Mouse (Mus musculus) urinary bladder, adult 2 months (tissue): ENCODE results near the gene Gm7879. TPM values are rescaled to one million over a fixed set of nuclear protein-coding genes. Genes with fewer than 3 reads are reported as not detected.
"Not testable (repeated sequence)": the region's sequence is repeated elsewhere in the genome, so short reads cannot be mapped to it uniquely, and the experiment has no call there.

Experiments
- DNase-seq: peaks from one replicate; pipeline ENCODE4 v3.0.0; 2022; ENCODE audit warnings: low spot score
- polyA plus RNA-seq: library from polyadenylated mRNA; depleted of rRNA; stranded (reverse); fragments of >200 nt; gene quantifications from 2 replicates; pipeline ENCODE4 v1.2.3, GENCODE M21; 2012; rRNA removed

The Gm7879 gene
- 0.49 and 0.80 TPM in 2 replicates for polyA plus RNA-seq

DNA sequence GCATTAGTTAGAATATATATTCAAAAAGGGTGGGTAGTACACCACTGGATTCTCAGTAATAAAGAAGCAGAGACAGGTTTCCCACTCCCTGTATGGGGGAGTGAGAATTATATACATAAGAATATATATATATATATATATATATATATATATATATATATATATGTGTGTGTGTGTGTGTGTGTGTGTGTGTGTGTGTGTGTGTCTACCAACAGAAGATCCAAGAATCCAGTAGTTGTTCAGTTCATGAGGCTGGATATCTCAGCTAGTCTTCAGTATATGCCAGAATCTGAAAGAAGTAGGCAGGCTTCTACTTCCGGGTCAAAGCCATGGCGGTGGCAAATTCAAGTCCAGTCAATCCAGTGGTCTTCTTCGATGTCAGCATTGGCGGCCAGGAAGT, at the start of gene Gm7879:
TSS of gene Gm7879 (plus strand) at position 301 of the 400 bp plus-strand sequence.
- DNase-seq: not testable (repeated sequence)

DNA sequence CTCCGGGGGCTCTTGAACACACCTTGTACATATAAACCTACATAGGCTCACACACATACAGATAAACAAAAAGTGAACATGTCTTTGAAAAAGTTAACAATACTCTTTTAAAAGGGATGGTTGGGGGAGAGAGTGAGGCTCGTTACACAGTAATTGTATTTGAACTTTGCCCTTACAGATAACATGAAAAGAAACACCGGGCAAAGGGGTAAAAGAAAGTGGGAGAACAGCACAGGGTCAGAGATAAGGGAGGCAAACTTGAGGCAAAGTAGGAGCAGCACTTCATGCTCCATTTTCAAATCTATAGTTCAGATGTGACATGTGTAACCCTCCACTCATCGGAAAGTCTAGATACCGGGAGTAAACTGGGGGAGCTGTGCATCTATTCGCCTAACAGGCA, 49.3 kb upstream of the Gm7879 start:
- no peak for DNase-seq

DNA sequence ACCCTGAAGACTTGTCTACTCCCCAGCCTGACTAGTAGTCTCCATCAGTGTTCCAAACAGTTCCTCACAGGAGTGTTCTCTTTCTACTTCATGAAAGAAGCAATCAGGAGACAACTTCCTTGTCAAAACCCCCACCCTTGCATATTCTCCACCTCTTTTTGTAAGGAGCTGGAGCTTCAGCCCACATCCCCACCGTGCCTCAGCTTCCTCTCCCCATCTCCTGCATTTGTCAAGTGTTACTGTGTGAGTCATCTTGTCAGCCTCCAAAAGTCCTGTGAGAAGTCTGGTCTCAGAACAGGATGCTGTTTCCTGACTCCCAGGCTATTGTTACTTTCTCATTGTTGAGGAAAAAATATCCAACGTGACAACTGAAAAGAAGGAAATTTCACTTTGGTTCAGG, 47.6 kb upstream of the Gm7879 start:
- no peak for DNase-seq

DNA sequence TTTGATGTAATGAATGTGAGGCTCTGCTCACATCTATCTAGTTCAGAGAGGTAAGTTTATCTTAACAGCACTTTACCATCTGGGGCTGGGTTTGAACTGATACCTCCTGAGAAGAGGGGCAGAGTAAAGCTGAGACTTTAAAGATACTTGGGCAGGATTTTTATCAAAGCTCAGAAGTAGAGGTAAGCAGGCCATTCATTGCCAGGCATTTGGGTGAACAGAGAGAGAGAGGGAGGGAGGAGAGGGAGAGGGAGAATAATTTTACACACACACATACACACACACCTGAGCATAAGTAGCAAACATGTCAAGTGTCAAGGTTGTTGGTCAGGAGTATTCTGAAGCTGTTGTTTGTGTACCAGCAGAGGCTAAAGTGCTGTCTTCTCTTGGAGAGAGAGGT, 44.7 kb upstream of the Gm7879 start, which contains the start of gene Cd38:
TSS of gene Cd38 (plus strand) at position 301 of the 400 bp plus-strand sequence.
- DNase-seq: no peak

DNA sequence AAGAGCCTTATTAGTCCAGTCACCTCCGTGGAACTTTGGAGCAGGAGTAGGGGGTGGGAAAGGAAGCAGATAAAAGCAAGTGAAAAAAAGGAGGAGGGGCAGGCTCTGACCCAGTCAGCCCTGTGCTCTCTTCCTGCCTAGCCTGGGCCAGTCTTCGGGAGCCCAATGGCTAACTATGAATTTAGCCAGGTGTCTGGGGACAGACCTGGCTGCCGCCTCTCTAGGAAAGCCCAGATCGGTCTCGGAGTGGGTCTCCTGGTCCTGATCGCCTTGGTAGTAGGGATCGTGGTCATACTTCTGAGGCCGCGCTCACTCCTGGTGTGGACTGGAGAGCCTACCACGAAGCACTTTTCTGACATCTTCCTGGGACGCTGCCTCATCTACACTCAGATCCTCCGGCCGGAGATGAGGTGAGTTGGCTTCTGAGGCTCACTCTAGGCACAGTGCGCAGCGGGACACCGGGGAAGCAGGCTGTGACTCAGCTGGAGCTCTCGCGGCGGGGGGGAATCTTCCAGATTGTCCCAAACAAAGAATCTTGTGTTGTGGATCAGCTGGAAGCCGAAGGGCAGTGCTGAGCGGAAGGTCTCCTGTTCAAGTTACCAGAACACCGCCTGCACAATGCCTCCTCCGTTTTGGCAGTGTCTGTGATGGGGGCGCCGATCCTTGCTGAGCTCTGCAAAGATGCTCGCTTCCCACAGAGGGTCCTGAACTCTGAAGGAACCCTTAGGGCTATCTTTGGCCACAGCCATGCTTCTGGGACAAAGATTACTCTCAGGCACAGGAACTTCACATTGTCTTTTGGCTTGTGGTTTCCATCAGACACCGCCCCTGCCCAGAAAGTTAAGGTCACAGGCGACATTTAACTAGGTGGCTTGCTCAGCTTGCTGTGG, 44.0 kb upstream of the Gm7879 start:
- DNase-seq: peak; percentile 25

DNA sequence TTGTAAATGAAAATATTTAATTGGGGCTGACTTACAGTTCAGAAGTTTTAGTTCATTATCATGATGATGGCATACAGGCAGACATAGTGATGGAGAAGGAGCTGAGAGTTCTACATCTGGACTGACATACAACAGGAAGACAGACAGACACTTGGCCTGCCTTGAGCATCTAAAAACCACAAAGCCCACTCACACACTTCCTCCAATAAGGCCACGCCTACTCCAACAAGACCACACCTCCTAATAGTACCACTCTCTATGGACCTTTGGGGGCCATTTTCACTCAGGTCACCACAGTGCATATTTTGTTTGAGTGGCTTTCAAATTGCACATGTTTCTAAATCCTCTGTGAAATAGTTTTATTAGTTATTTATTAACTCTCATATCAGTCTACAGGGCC, 41.1 kb upstream of the Gm7879 start:
- no peak for DNase-seq

DNA sequence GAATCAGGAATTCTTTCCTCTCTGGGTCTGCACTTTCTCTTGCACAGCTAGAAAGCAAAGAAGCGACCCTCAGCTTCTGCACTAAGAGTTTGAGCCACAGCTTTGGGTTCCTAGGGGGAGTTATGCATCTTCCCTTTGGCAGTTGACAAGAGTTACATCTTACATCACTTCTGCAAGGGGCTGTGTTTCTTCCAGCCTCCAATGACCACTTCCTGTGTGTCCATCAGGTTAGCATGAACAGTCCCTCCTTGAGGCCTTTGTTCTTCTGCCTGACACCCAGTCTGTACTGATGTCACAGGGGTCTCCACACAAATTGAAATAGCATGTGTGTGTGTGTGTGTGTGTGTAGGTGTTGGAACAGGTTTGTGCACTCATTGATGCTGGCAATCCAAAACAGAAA, 40.3 kb upstream of the Gm7879 start:
- DNase-seq: no peak

DNA sequence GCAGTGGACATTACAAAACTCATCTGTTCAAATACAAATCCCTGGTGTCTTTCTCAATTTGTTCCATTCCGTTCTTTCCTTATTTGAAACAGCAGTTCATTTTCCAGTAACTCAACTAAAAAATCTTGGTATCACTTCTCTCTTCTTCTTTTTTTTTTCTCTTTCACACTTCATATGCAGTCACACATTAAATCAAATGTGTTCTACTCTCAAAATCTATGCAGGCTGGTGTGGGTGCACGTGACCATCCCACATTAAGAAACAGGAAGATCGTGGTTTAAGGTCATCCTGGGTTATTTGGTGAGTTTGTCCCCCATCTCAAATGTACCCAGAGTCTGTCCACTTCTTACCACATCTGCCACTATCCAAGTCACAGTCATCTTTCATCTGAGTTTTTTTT, 30.9 kb upstream of the Gm7879 start:
- DNase-seq: no peak

DNA sequence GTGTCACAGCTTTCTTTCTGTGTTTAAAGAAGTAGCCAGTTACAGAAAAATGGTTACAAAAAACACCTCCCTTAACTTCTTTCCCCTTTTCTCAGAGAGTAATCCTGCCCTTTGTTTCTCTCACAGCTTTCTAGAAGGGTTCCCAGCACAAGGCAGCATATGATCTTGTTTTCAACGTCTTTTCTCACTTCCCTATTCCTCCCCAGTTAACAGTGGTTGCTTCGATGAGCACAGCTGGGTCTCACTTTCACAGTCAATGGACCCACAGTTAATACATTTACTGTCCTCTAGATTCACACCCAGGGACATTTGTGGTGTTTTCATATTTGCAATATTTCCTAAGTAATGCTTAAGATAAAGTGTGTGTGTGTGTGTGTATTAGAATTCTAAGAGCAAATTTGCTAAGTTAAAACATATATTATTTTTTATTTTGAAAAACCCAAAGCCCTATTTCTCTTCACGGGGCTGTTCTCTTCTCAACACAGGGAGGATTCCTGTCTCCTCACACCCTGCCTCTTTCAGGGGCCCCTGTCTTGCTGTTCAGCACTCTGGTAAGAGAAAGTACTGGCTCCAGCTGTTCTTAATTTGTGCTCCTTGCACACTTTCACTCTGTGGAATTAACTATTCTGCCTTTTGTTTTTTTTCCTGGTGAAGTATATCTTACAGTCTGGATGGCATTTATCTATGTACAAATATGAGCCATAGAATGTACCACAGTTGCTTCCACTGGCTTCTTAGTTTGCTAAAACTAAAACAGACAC, 27.7 kb upstream of the Gm7879 start:
- DNase-seq: no peak

DNA sequence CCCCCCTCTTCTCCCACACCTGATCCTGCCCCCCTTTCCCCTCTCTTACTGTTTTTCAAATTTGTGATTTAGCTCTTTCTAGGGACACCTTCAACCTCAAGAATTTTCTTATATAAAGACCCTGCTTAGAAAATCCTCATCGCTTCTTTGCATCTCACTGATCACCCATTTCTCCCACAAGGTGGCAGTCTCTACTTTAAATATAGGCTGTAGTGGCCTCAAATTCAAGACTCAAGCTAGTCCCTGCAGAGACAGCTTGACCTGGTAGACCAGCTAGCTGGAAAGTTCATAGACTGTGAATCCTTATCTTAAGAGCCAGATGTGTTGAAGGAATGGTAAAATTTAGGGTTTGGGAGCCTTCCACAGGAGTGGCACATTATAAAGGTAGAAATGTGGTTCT, 20.6 kb upstream of the Gm7879 start:
- no peak for DNase-seq

DNA sequence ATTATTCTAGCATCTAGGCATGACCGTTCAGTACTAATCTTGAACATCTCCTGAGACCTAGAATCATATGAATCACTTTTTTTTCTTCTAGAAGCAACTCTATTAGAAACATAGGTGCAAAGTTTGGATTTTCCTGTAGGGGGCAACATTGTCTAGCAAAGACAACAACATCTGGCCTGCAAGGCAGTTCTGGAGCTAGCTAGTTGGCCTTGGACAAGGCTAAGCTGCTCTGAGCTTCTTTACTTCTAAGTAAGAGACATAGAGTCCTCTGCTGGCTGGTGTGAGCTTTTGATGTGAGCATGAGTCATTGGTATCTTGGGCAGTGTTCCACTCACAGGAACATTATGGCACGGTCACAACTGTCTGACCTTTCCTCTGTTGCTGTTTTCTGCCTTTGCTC, 18.8 kb upstream of the Gm7879 start:
- DNase-seq: no peak

DNA sequence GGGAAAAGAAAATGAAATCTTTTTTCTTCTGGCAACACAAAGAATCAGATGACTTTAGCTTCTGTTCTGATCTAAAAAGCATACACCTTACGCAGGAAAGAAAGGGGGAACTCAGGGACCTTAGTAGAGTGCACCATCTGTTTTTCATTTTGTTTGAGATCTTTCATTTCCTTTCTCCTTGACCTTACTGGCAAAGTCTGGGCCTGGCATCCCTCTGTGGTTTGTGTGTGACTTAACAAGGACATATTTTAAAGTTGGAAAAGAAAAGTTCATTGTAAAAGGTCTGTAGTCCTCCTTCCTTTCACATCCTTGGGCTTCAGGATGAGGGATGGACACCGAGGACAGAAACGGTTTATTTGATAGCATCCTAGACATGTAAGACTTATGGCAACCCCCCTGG, 17.0 kb upstream of the Gm7879 start:
- DNase-seq: no peak

DNA sequence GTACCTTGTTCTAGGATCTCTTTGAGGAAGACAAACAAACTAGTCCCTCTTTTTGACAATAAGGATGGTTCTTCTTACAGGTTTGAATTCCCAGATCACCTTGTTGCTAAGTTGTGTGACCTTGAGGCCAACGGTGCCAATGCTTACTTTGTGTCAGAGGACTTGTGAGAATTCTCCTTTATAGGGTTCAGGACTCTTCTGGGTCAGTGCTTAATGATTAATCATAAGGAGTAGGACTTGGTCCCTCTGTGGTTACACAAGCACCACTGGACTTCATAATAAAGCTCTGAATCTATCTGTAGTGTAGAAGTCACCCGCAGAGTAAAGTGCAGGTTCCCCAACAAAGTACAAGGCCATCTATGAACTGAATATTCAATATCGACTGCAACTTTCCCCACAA, 8.3 kb upstream of the Gm7879 start:
- DNase-seq: no peak

DNA sequence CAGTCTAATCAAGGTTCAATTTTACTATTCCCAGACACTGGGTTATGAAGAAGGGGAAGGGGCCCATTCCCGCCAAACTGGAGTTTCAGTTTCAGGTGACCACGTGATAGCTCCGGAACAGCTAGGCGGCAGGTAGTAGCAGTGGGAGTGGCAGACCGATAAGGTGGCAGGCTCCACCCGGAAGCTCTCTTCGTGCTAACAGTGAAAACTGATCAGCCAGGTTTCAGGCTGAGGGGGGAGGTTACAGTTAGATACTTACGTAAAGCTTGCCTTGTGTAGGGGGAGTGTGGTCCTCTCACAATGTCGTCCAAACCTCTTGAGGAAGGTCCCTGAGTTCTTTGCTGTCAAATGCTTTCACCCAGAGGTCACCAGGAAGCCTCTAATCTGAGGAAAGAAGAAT, 3.7 kb upstream of the Gm7879 start:
- no peak for DNase-seq

DNA sequence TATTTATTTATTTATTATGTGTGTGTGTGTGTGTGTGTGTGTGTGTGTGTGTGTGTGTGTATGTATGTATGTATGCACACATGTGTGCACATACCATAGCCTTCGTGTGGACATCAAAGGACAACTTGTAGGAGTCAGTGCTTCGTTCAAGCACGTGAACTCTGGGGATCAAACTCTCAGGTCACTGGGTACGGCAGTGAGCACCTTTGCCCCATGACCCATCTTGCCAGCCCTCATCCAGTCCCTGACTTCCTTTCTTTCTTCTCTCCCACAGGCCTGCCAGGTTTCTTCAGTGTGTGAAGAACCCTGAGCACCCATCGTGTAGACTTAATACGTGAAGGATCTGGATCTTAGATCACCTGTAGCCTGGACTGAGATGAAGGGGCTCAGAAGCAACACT, 2.9 kb upstream of the Gm7879 start:
- no peak for DNase-seq

DNA sequence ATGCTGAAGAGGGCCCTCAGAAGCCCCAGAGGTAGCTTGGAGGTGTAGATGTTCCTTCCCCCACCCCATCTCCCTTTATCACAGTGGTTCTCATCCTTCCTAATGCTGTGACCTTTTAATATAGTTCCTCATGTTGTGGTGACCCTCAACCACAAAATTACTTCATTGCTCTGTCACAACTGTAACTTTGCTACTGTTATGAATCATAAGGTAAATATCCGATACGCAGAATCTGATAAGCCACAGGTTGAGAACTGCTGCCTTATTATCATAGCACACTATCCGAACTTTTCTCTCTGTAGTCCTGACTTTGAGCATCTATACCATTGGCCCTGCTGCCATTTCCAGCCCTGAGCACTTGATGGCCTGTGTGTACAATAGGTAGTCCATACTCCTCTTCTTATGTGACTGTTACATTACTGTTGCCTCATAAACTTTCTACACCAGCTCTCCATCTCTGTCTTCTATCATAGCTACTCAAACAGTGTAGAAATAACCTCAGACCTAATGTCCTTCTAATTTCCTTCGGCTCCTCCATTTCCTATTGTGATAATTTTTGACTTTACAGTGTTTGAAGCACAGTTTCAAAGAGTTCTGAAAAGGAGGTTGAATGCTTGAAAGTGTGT, 2.4 kb downstream of the Gm7879 start:
- no peak for DNase-seq

DNA sequence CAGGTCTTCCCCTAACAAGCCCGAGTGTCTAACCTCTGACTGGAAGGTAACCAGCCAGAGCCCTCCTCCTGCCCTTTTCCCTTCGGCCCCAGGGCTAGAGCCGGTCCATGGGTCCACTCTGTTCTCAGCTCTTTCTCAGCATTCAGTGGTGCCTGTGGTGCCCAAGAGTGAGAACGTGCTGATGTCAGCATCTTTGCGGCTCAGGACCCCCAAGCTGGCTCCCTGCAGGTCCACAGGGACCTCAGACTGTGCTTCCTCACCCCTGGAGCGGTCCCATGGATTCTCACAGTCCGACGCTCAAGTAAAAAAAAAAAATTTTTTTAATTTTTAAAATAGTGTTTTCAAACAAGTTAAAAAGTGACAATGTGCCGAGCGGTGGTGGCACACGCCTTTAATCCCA, 8.9 kb downstream of the Gm7879 start:
- DNase-seq: no peak

DNA sequence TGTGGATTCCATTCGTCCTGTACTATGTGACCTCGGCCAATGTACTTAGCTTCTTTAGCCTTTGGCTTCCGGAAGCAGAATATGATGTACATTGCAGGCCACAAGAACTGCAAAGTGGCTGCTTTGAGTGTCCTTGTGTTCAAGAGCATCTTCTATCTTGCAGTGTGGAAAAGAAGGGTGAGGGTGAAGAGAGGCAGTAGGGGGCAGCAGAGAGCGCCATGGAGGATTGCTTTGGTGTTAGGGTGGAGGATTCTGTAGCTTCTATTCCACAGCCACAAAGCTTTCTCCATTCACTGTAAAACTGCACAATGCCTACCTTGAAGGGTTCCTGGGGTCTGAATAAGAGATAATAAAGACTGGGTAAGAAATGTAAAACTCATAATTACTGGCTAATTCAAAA, 11.0 kb downstream of the Gm7879 start:
- DNase-seq: peak; percentile 40

DNA sequence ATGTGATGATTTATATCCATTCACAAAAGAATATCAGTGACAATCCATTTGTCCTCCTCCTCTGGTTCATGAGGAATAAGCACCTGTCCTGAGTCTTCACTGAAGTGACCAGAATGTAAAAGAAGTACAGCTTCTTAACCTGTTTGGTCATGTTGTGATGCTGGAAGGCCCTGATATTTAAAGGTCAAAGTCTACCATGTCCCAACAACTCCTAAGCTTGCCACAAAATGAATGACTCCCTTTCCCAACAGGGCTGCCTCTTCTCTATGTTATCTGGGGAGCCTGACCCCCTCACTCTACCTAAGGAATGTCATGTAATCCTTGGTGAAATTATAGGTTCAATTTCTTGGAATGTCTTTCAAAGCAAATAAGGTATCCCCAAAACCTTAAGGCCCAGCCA, 14.8 kb downstream of the Gm7879 start:
- DNase-seq: no peak

DNA sequence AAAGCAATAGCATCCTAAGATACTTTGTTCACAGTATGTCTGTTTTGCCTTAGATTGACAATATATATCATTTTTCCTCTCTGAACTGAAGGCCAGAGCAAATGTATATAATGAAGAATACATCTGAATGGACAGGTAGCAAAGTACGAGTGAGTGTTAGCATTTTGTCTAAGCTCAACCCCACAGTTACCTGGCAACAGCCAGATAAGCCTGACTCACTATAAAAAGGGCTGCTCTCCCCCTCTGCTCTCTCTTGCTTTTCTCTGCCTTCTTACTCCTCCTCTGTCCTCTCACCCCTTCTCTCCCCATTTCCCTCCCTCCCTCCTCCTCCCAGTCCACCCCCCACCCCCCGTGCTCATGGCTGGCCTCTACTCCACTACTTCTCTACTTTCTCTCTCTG, 20.3 kb downstream of the Gm7879 start:
- no peak for DNase-seq

DNA sequence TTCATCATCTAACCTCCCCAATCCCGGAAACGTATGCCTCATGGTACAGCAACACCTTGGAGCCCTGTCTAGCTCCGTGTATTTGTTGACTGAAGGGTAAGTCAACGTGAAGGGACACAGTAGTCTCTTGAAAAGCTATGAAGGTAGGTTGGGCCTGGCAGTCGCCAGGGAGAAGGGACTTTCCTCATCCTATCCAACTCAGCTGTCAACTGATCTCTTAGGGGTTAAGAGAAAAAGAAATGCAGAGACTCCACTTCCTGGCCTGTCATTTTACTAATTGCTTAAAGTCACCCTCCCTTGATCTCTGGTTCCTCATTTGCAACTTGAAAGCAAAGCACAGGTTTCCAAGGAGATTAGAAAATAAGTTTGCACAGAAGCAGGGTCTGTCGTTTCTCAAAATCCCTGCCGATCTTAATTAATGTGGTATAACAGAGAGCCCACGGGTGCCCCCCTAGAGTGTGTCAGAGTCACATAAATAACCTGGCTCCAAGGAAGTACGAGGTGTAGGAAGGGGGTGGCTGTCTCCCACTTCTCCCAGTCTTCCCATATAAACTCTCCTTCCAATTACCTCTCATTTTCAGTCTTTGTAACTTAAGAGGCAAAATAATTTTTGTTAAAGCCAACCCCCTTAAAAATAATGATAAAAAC, 34.5 kb downstream of the Gm7879 start:
- DNase-seq: no peak

DNA sequence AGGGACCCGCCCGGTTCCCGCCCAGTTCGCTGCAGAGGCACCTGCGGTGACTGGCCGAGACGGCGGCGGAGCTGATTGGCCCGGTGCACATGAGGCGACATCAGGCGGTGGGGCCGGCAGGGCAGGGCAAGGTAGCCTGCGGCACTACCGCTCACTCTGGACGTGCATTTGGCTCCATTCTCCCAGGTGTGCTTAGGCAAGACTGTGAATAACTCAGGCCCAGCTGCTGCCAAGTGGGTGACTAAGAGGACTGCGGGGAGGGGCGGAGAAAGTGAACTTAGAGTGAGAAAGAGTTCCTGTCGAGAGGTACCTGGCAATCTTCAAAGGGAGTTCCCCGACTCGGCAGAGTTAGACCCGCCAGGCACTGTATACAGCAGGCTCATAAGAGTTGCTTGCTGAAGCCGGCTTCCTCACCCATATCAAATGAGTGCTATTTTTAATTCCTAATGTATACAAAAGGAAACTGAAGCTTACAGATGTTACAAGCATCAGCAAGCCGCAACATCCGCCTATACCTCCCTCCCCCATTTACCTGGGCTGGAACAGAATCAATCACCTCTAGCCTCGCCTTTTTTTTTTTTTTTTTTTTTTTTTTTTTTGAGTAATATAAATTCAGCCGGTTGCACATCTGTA, 35.3 kb downstream of the Gm7879 start:
- peak; percentile 68 for DNase-seq
